Mouse (Mus musculus) E14TG2a.4 (cell line): ENCODE results near the gene Slc16a2.

Experiments
- CTCF ChIP-seq: conservative IDR thresholded peaks from 2 replicates; pipeline ENCODE4 v1.5.1; 2014; ENCODE audit warnings: low read length
- NANOG ChIP-seq: IDR thresholded peaks from 2 replicates; pipeline ENCODE4 v1.6.1; 2014; ENCODE audit warnings: borderline replicate concordance, low read length, mixed read lengths
- POU5F1 ChIP-seq: IDR thresholded peaks from 2 replicates; pipeline ENCODE4 v1.6.1; 2014; ENCODE audit warnings: low read length, borderline replicate concordance

DNA sequence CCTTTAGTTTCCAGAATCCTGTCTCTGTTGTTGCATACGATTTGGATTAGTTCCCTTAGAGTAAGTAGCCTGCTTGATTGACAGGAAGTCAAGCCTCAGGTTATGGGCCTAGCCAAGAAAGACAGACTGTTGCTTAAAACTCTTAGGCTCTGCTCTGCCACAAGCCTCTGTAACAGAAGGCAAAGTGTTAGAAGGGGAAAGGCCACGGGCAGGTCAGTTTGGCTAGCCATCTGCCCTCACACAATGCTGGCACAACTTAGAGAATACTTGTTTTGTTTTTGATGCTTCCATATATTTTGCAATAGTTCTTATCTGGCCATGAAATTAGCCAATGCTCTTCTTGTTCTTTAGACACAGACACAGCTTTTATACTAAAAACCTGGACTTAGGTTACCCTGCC lies 112.1 kb downstream of the Slc16a2 start:
- TF ChIP-seq CTCF (no peak), POU5F1 (no peak), NANOG (no peak)
